Mouse (Mus musculus) E14TG2a.4 (cell line): ENCODE measurements around the gene Pcca.

Source experiments
- CTCF ChIP-seq: conservative IDR thresholded peaks from 2 replicates; pipeline ENCODE4 v1.5.1; 2014; ENCODE audit warnings: low read length
- NANOG ChIP-seq: IDR thresholded peaks from 2 replicates; pipeline ENCODE4 v1.6.1; 2014; ENCODE audit warnings: borderline replicate concordance, low read length, mixed read lengths
- POU5F1 ChIP-seq: IDR thresholded peaks from 2 replicates; pipeline ENCODE4 v1.6.1; 2014; ENCODE audit warnings: low read length, borderline replicate concordance

- TF ChIP-seq CTCF (peak; percentile 64), POU5F1 (no peak), NANOG (no peak)
Observed at GRCm38 (mm10) chr14:122751552-122751951, 217.4 kb downstream of the Pcca start.
